Mouse (Mus musculus) liver, embryonic 15.5 days (tissue): ENCODE measurements around the gene Il20ra. TPM values are rescaled to one million over a fixed set of nuclear protein-coding genes. Genes with fewer than 3 reads are reported as not detected.
A peak's percentile ranks its signal among the peaks of the same experiment; 100 is the strongest.

ENCODE experiments used
- ATAC-seq: fragments of 200-750 bp; cut with Nextera tagmentation; 2 replicates; pipeline ENCODE4 v1.8.0; 2017; ENCODE audit warnings: moderate number of reproducible peaks, mild to moderate bottlenecking, moderate library complexity; ENCODE audit not compliant: insufficient read depth
- H3K27ac ChIP-seq: fragments of 300-500 bp; sonication (generic); replicated peaks from 2 replicates; pipeline ENCODE4 v1.5.1; 2015; ENCODE audit warnings: mild to moderate bottlenecking, inconsistent platforms
- H3K27me3 ChIP-seq: fragments of 300-500 bp; sonication (generic); 2 replicates; pipeline ENCODE4 v1.6.1; 2015; ENCODE audit warnings: mild to moderate bottlenecking, inconsistent platforms
- H3K36me3 ChIP-seq: fragments of 300-500 bp; sonication (generic); replicated peaks from 2 replicates; pipeline ENCODE4 v1.6.1; 2015; ENCODE audit warnings: moderate library complexity, mild to moderate bottlenecking, inconsistent platforms
- H3K4me1 ChIP-seq: fragments of 300-500 bp; sonication (generic); replicated peaks from 2 replicates; pipeline ENCODE4 v1.6.1; 2015; ENCODE audit warnings: inconsistent platforms
- H3K4me2 ChIP-seq: fragments of 300-500 bp; sonication (generic); 2 replicates; pipeline ENCODE4 v1.6.1; 2015; ENCODE audit warnings: moderate library complexity, mild to moderate bottlenecking, inconsistent platforms
- H3K4me3 ChIP-seq: fragments of 300-500 bp; sonication (generic); replicated peaks from 2 replicates; pipeline ENCODE4 v1.5.1; 2015; ENCODE audit warnings: mild to moderate bottlenecking, inconsistent platforms
- H3K9ac ChIP-seq: fragments of 300-500 bp; sonication (generic); 2 replicates; pipeline ENCODE4 v1.6.1; 2015; ENCODE audit warnings: moderate library complexity, mild to moderate bottlenecking, inconsistent platforms
- H3K9me3 ChIP-seq: fragments of 300-500 bp; sonication (generic); replicated peaks from 2 replicates; pipeline ENCODE4 v1.6.1; 2016; ENCODE audit warnings: inconsistent platforms
- WGBS: fragments of 180-500 bp; shearing (Covaris S2); methylation state at CpG from one replicate; pipeline ENCODE4 v1.1.7; 2015; ENCODE audit warnings: mixed read lengths; ENCODE audit not compliant: insufficient replicate concordance; 5-methylcytosine and 5-hydroxymethylcytosine counted together
- polyA plus RNA-seq: library from polyadenylated mRNA; unstranded; fragments of >200 nt; fragmentation: Nextera tagmentation; extraction: Ambion mirVana; gene quantifications from 2 replicates; pipeline ENCODE4 v1.2.1, GENCODE M21; 2015

The Il20ra gene
- polyA plus RNA-seq: 0.05 and 0.07 TPM in 2 replicates

DNA sequence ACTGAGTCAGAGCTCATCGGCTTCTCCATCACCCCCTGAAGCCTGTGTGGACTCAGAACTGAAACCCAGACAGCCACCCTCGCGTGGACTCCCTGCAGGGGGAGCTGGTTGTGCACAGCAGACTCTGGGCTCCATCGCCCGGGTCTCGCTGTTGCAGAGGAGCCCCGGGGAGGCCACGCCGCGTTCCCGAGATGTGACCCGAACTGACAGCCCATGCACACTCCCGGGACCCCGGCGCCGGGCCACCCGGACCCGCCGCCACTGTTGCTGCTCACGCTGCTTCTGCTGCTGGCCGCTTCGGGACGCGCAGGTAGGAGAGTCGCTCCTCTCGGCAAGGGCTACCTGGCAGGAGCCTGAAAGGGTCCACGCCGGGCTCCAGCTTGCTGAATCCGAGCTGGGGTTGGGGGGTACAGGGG, at the start of gene Il20ra:
Il20ra (plus strand) TSS at position 150 of the 416 bp plus-strand sequence.
- H3K36me3 ChIP-seq: no peaks in the 10 kb centered on the region
- H3K9ac ChIP-seq: no peak within 1 kb of the TSS
- H3K27ac ChIP-seq: no peak within 1 kb of the TSS
- no peaks in the 10 kb centered on the region for H3K9me3 ChIP-seq
- ATAC-seq: peak; percentile 20; the same call in 1 of the 2 replicates
- H3K4me2 ChIP-seq: peak within 1 kb of the TSS; percentile 72
- peaks cover 21% of the 10 kb centered on the region for H3K27me3 ChIP-seq
- peak within 1 kb of the TSS; percentile 46 for H3K4me3 ChIP-seq
- peaks cover 16% of the 10 kb centered on the region for H3K4me1 ChIP-seq
- 1% methylated on average over 29 of the region's 29 CpGs for WGBS

- H3K27ac ChIP-seq: no peak overlapping the region
- no peaks in the 10 kb centered on the region for H3K27me3 ChIP-seq
- H3K36me3 ChIP-seq: no peaks in the 10 kb centered on the region
- no peak for ATAC-seq
- no peak overlapping the region for H3K4me3 ChIP-seq
- H3K9ac ChIP-seq: no peak overlapping the region
- WGBS: 62% methylated on average over 5 of the region's 5 CpGs
- H3K4me2 ChIP-seq: no peak overlapping the region
- no peaks in the 10 kb centered on the region for H3K4me1 ChIP-seq
- H3K9me3 ChIP-seq: no peaks in the 10 kb centered on the region
Measured at GRCm38 (mm10) chr10:19668973-19669372, 43.4 kb upstream of the Il20ra start.

- no peaks in the 10 kb centered on the region for H3K9me3 ChIP-seq
- no peak overlapping the region for H3K4me2 ChIP-seq
- H3K36me3 ChIP-seq: no peaks in the 10 kb centered on the region
- H3K27me3 ChIP-seq: no peaks in the 10 kb centered on the region
- H3K4me3 ChIP-seq: no peak overlapping the region
- H3K27ac ChIP-seq: no peak overlapping the region
- no peak overlapping the region for H3K9ac ChIP-seq
- H3K4me1 ChIP-seq: no peaks in the 10 kb centered on the region
- ATAC-seq: no peak
Measured at GRCm38 (mm10) chr10:19672015-19672414, 40.4 kb upstream of the Il20ra start.

DNA sequence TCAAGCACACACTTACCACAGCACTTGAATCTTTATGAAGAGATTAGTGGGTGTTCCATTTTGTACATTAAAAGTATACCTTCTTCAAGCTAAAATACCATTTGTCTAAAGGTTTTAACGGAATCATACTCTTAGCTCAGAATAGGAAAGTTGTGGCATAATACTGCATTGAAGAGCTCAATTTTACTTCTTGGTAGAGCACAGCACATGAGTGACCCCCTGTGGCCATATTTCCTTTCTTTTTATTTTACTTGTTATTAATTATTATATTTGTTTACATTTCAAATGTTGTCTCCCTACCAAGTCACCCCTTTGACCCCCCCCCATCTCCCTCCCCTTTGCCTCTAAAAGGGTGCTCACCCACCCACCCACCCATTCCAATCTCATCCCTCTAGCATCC, 39.2 kb upstream of the Il20ra start:
- Histone ChIP-seq H3K27ac (no peak overlapping the region), H3K27me3 (no peaks in the 10 kb centered on the region), H3K9me3 (no peaks in the 10 kb centered on the region), H3K4me1 (no peaks in the 10 kb centered on the region), H3K9ac (no peak overlapping the region), H3K4me2 (no peak overlapping the region), H3K36me3 (no peaks in the 10 kb centered on the region), H3K4me3 (no peak overlapping the region)
- ATAC-seq: no peak
- 50% methylated on average over 1 of the region's 1 CpGs for WGBS

- Histone ChIP-seq H3K4me3 (no peak overlapping the region), H3K4me2 (no peak overlapping the region), H3K27me3 (no peaks in the 10 kb centered on the region), H3K9ac (no peak overlapping the region), H3K4me1 (peaks cover 3% of the 10 kb centered on the region), H3K27ac (no peak overlapping the region), H3K36me3 (no peaks in the 10 kb centered on the region), H3K9me3 (no peaks in the 10 kb centered on the region)
- no peak for ATAC-seq
- WGBS: 63% methylated on average over 3 of the region's 3 CpGs
Measured at GRCm38 (mm10) chr10:19687686-19688085, 24.7 kb upstream of the Il20ra start.

GRCm38 (mm10) chr10:19691287-19691686, 21.1 kb upstream of the Il20ra start:
- Histone ChIP-seq H3K9me3 (no peaks in the 10 kb centered on the region), H3K27ac (peak overlapping the region; percentile 7), H3K4me3 (no peak overlapping the region), H3K4me2 (no peak overlapping the region), H3K9ac (no peak overlapping the region), H3K4me1 (peaks cover 3% of the 10 kb centered on the region), H3K27me3 (no peaks in the 10 kb centered on the region), H3K36me3 (no peaks in the 10 kb centered on the region)
- WGBS: 39% methylated on average over 3 of the region's 3 CpGs
- no peak for ATAC-seq

- Histone ChIP-seq H3K27ac (peak overlapping the region; percentile 38), H3K27me3 (no peaks in the 10 kb centered on the region), H3K9ac (no peak overlapping the region), H3K4me2 (peak overlapping the region; percentile 27), H3K9me3 (no peaks in the 10 kb centered on the region), H3K36me3 (no peaks in the 10 kb centered on the region), H3K4me3 (no peak overlapping the region), H3K4me1 (peaks cover 3% of the 10 kb centered on the region)
- 9% methylated on average over 13 of the region's 13 CpGs for WGBS
- ATAC-seq: peak; percentile 57; the same call in 1 of the 2 replicates
Measured at GRCm38 (mm10) chr10:19691771-19692170, 20.6 kb upstream of the Il20ra start.

- no peaks in the 10 kb centered on the region for H3K27me3 ChIP-seq
- H3K4me1 ChIP-seq: peaks cover 3% of the 10 kb centered on the region
- H3K27ac ChIP-seq: peak overlapping the region; percentile 38
- no peak for ATAC-seq
- H3K4me2 ChIP-seq: peak overlapping the region; percentile 27
- H3K4me3 ChIP-seq: no peak overlapping the region
- H3K9ac ChIP-seq: no peak overlapping the region
- WGBS: 45% methylated on average over 7 of the region's 7 CpGs
- no peaks in the 10 kb centered on the region for H3K36me3 ChIP-seq
- no peaks in the 10 kb centered on the region for H3K9me3 ChIP-seq
Measured at GRCm38 (mm10) chr10:19692332-19692731, 20.0 kb upstream of the Il20ra start.

GRCm38 (mm10) chr10:19692988-19693387, 19.4 kb upstream of the Il20ra start:
- Histone ChIP-seq H3K27me3 (no peaks in the 10 kb centered on the region), H3K4me1 (peaks cover 3% of the 10 kb centered on the region), H3K27ac (peak overlapping the region; percentile 38), H3K9ac (no peak overlapping the region), H3K9me3 (no peaks in the 10 kb centered on the region), H3K4me2 (no peak overlapping the region), H3K4me3 (no peak overlapping the region), H3K36me3 (no peaks in the 10 kb centered on the region)
- 18% methylated on average over 8 of the region's 8 CpGs for WGBS
- no peak for ATAC-seq

- Histone ChIP-seq H3K4me1 (peaks cover 3% of the 10 kb centered on the region), H3K9me3 (no peaks in the 10 kb centered on the region)
- 42% methylated on average over 2 of the region's 2 CpGs for WGBS
Measured at GRCm38 (mm10) chr10:19693629-19694028, 18.7 kb upstream of the Il20ra start.

DNA sequence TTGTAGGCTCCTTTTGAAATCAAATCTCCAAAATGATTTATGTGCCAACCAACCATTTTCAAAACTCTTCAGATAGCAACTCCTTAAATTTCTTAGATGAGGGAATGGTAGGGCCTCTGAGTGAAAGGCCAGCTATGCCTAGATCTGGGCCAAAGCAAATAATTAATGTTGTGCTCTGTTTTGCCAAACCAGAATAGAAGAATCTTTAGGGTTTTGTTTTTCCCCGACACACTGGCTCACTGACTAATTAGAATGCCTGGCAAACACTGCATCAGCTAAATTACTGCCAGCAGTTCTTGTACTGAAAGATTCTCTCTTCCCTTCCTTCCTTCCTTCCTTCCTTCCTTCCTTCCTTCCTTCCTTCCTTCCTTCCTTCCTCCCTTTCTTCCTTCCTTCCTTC, 13.0 kb upstream of the Il20ra start:
- H3K9ac ChIP-seq: no peak overlapping the region
- no peak overlapping the region for H3K27ac ChIP-seq
- WGBS: 51% methylated on average over 1 of the region's 1 CpGs
- no peaks in the 10 kb centered on the region for H3K4me1 ChIP-seq
- no peak overlapping the region for H3K4me2 ChIP-seq
- H3K27me3 ChIP-seq: no peaks in the 10 kb centered on the region
- no peaks in the 10 kb centered on the region for H3K36me3 ChIP-seq
- no peak overlapping the region for H3K4me3 ChIP-seq
- ATAC-seq: no peak
- H3K9me3 ChIP-seq: no peaks in the 10 kb centered on the region

More at GRCm38 (mm10) chr10:19693629-19694028, 18.7 kb upstream of the Il20ra start:
- no peak overlapping the region for H3K9ac ChIP-seq
- H3K27ac ChIP-seq: no peak overlapping the region
- H3K4me3 ChIP-seq: no peak overlapping the region
- H3K27me3 ChIP-seq: no peaks in the 10 kb centered on the region
- no peaks in the 10 kb centered on the region for H3K36me3 ChIP-seq
- ATAC-seq: no peak
- no peak overlapping the region for H3K4me2 ChIP-seq

GRCm38 (mm10) chr10:19704445-19704844, 7.9 kb upstream of the Il20ra start:
- Histone ChIP-seq H3K4me1 (0 out of 2 replicates have a peak, but pooled peaks cover 3% of the 10 kb centered on the region), H3K4me2 (no peak overlapping the region), H3K4me3 (no peak overlapping the region), H3K36me3 (no peaks in the 10 kb centered on the region), H3K27me3 (no peaks in the 10 kb centered on the region), H3K9ac (no peak overlapping the region), H3K27ac (no peak overlapping the region), H3K9me3 (no peaks in the 10 kb centered on the region)
- 58% methylated on average over 8 of the region's 8 CpGs for WGBS
- ATAC-seq: no peak
